Mouse (Mus musculus) testis, adult 2 months (tissue): ENCODE measurements at regions not wholly inside any gene's neighbourhood (a gene's known extent, or its start where the extent isn't known, plus 50 kb on each side); places are given as distances from the start of the nearest gene placed in this dataset.

Experiments
- H3K27ac ChIP-seq: fragments of 200-500 bp; 2 replicates; pipeline ENCODE4 v1.5.1; 2012; ENCODE audit warnings: low read depth, low read length; ENCODE audit not compliant: control insufficient read depth, insufficient read depth
- H3K27me3 ChIP-seq: fragments of 200-500 bp; 2 replicates; pipeline ENCODE4 v1.6.1; 2012; ENCODE audit warnings: mild to moderate bottlenecking, low read length, moderate library complexity; ENCODE audit not compliant: control insufficient read depth, insufficient read depth
- H3K36me3 ChIP-seq: fragments of 200-500 bp; 2 replicates; pipeline ENCODE4 v1.6.1; 2012; ENCODE audit warnings: mild to moderate bottlenecking, low read length; ENCODE audit not compliant: control insufficient read depth, insufficient read depth
- H3K4me1 ChIP-seq: fragments of 200-500 bp; 2 replicates; pipeline ENCODE4 v1.6.1; 2012; ENCODE audit warnings: low read length; ENCODE audit not compliant: control insufficient read depth, insufficient read depth
- H3K4me3 ChIP-seq: fragments of 200-500 bp; 2 replicates; pipeline ENCODE4 v1.5.1; 2012; ENCODE audit warnings: low read depth, mild to moderate bottlenecking, low read length, moderate library complexity, mixed read lengths; ENCODE audit not compliant: control insufficient read depth
- CTCF ChIP-seq: fragments of 200-500 bp; IDR thresholded peaks from 2 replicates; pipeline ENCODE4 v1.5.1; 2012; ENCODE audit warnings: low read depth, mild to moderate bottlenecking, inconsistent platforms, low read length, moderate library complexity; ENCODE audit not compliant: control insufficient read depth, insufficient read depth, insufficient replicate concordance
- POLR2A ChIP-seq: fragments of 200-500 bp; IDR thresholded peaks from 2 replicates; pipeline ENCODE4 v1.6.1; 2012; ENCODE audit warnings: low read depth, mild to moderate bottlenecking, inconsistent platforms, low read length, moderate library complexity; ENCODE audit not compliant: control insufficient read depth

DNA sequence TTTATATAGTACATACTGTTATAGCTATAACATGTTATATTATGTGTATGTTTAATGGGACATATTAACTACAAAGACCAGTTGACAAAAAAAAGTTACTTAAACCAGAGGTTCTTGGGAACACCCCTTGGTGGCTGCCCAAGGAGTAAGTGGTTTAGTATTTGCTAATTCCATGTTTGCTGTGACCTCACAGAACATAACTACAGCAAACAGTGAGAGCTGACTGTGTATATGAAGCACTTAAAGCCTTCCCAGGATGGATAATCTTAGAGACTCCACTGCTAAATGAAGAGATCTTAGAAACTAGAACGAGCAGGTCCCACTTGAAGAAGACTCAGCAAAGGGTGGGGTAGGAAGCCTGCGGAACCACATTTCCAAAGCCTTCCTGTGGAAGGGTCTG, 263.9 kb downstream of the Gm19410 start:
- Histone ChIP-seq H3K36me3 (no peaks in the 10 kb centered on the region), H3K27me3 (no peaks in the 10 kb centered on the region), H3K4me1 (peaks cover 3% of the 10 kb centered on the region), H3K4me3 (no peak overlapping the region), H3K27ac (no peak overlapping the region)
- no peak for TF ChIP-seq CTCF
- no peak for TF ChIP-seq POLR2A

DNA sequence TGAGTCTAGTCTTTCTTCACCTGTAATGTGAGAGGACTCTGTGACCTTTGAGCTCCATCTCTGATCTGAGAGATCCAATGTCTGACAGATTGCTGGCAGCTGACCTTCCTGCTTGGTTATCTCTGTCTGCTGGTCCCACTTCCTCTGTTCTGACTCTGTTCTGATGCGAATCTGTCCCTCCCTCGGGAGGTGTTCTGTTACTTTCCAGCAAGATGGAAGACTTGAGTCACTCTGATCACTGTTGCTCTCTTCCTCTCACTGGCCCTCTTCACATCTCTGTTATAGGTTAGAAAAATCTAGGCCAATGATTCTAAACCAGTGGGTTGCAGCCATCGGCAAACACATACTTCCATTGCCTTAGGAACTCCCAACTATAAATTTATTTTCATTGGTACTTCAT, 264.6 kb downstream of the Gm19410 start:
- no peak overlapping the region for H3K4me3 ChIP-seq
- TF ChIP-seq POLR2A: no peak
- no peak for TF ChIP-seq CTCF
- peaks cover 1% of the 10 kb centered on the region for H3K4me1 ChIP-seq

DNA sequence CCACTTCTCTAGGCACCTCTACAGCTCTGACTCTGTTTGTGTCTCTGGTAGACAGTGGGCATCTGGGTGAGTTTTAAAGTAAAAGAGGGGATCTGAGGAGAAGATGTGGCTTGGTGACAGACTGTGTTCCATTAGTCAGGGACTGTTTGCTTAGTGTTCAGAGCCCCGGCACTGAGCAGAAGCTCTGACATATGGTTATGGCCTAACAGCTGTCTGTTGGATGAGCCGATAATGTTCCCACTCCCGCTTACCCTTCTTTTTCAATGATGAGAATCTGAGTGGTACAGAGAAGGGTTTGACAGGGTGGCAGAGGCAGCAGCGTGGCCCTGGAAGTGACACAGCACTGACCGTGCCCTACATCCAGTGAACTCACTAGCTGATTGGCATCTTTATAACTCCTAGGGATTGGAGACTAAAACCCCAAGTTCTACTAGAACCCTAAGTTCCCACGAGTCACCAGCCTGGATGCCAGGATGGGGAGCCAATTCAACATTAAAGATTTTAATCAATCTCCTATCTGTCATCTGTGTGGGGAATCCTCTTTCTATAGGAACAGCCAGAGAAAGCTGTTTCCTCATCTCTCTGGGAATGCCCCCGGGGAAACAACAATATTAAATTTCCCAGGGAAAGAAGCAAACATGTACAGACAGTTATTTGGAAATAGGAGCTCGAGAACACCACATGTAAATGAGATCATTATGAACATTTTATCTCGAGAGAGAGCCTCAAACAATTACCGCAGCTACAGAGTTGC, 266.6 kb downstream of the Gm19410 start:
- H3K36me3 ChIP-seq: no peaks in the 10 kb centered on the region
- H3K27me3 ChIP-seq: no peaks in the 10 kb centered on the region
- no peak overlapping the region for H3K4me3 ChIP-seq
- H3K4me1 ChIP-seq: no peaks in the 10 kb centered on the region
- TF ChIP-seq CTCF (no peak), POLR2A (no peak)
- no peak overlapping the region for H3K27ac ChIP-seq

More for the DNA sequence above, 264.6 kb downstream of the Gm19410 start:
- Histone ChIP-seq H3K27ac (no peak overlapping the region), H3K27me3 (no peaks in the 10 kb centered on the region), H3K36me3 (no peaks in the 10 kb centered on the region)

DNA sequence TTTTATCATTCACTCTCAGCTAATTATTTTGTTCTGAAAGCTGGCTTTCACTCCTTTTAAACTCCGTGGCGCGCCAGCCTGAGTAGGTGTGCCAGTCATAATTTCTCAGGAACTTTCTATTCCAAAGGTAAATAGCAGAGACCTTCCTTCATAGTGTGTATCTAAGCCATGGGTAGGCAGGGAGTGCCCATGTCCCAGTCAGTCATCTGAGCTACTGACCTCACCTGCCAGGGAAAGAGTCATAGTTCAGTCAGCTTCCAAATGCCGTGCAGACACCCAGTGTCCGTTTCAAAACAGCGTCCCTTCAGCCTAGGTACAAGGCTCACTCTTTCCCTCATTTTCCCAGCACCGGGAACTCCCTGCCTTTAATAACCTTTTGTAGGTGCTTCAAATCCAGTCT, 269.7 kb downstream of the Gm19410 start:
- H3K27ac ChIP-seq: no peak overlapping the region
- TF ChIP-seq CTCF: no peak
- TF ChIP-seq POLR2A: no peak
- H3K4me1 ChIP-seq: no peaks in the 10 kb centered on the region
- H3K27me3 ChIP-seq: no peaks in the 10 kb centered on the region
- no peaks in the 10 kb centered on the region for H3K36me3 ChIP-seq
- no peak overlapping the region for H3K4me3 ChIP-seq

DNA sequence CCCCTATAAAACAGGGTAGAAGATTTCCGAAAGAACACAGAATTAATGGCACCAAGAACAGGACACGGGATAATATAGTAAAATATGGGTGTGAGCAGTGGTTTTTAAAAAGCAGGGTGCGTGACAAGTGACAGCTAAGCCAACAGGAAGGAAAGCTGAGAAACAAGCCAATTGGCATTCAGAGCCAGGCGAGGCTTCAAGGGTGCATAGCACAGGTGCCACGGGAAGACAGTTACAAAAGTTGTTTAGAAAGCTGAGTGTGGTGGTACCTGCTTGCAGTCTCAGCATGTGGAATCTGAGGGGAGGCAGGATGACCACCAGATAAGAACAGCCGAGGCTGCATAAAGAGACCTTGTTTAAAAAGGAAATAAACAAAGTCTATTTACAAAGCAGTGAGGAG, 270.7 kb downstream of the Gm19410 start:
- H3K36me3 ChIP-seq: no peaks in the 10 kb centered on the region
- no peaks in the 10 kb centered on the region for H3K4me1 ChIP-seq
- H3K4me3 ChIP-seq: no peak overlapping the region
- H3K27ac ChIP-seq: no peak overlapping the region
- no peak for TF ChIP-seq POLR2A
- H3K27me3 ChIP-seq: no peaks in the 10 kb centered on the region

DNA sequence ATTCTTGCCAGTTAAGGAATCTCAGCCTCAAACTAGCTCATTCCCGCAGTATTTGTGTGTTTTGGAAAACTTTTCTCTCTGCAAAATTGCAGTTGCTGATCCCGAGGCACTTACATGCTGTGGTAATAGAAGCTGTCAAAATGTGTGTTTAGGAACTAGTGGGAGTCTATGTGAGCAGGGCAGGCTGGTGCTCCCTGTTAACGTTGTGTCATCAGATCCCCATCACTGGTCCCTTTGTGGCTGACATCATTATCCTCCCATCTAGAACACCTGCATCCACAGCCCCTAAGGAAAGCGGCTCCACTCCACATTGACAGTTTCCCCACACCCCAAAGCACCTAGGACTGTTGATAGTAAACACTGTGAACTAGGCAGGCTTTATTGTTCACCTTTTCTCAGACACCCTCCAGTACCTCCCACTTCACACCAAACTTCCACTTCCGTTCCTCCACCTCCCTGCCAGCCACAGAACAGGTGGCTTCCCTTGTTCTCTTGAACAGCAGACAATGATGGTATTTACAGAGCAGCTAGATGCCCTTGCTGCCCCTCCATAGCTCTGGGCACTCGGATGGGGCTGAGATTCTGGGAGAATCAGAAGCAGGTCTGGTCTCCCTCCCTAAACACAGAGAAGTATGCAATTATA, 275.8 kb downstream of the Gm19410 start:
- TF ChIP-seq CTCF: no peak
- no peak for TF ChIP-seq POLR2A
- H3K4me3 ChIP-seq: no peak overlapping the region
- no peak overlapping the region for H3K27ac ChIP-seq

DNA sequence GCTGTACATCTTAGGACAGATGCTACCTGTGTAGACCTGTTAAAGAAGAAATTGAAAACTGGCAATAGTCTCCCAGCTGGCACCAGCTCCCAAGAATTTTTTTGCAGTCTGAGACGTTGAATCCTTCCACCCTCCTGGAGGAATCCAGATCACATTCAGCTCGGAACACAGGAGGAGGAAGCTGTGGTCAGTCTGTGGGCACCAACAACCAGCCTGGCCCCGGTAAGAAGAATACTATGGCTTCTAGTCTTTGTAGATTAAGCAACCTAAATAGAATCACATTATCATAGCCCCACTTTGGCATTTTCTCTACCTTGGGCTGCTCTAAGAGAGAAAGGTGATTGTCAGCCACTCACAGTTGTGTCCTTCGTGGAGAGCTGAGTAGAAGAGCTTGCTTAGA, 277.0 kb downstream of the Gm19410 start:
- Histone ChIP-seq H3K27me3 (no peaks in the 10 kb centered on the region), H3K4me1 (peaks cover 2% of the 10 kb centered on the region; the same call in 1 of the 2 replicates), H3K27ac (no peak overlapping the region), H3K36me3 (no peaks in the 10 kb centered on the region), H3K4me3 (no peak overlapping the region)
- TF ChIP-seq CTCF (no peak), POLR2A (no peak)

More for the DNA sequence above, 275.8 kb downstream of the Gm19410 start:
- Histone ChIP-seq H3K4me1 (no peaks in the 10 kb centered on the region), H3K36me3 (no peaks in the 10 kb centered on the region), H3K27me3 (no peaks in the 10 kb centered on the region)
